Mouse (Mus musculus): ENCODE data around the gene Lipo3. TPM values are rescaled to one million over a fixed set of nuclear protein-coding genes. Genes with fewer than 3 reads are reported as not detected.

Lipo3 gene
- polyA plus RNA-seq (2017; shearing (Covaris generic)), result 19.9 TPM

GRCm38 (mm10) chr19:33761287-33762086, at the start of gene Lipo3:
Lipo3 (minus strand) TSS chr19:33761951.

GRCm38 (mm10) chr19:33787359-33787758, 25.6 kb upstream of the Lipo3 start, which contains the start of gene Lipo1:
Lipo1 (minus strand) TSS chr19:33787459.

GRCm38 (mm10) chr19:33751259-33751658, 10.5 kb downstream of the Lipo3 start, which contains the start of gene Lipo2:
Lipo2 (minus strand) TSS chr19:33751359.

GRCm38 (mm10) chr19:33625152-33625551, 136.6 kb downstream of the Lipo3 start, which contains the start of gene Gm8978:
Gm8978 (minus strand) TSS chr19:33625252.

GRCm38 (mm10) chr19:33517680-33518079, 244.1 kb downstream of the Lipo3 start, which contains the start of gene Lipo4:
Lipo4 (minus strand) TSS chr19:33517780.

Other genes with a start within 250 kb of the Lipo3 start
- not detected for gene Lipo4, start 244.2 kb downstream of the Lipo3 start, polyA plus RNA-seq (2017; shearing (Covaris generic))
- not detected for gene Gm8978, start 136.7 kb downstream of the Lipo3 start, polyA plus RNA-seq (2017; shearing (Covaris generic))
- not detected for gene Lipo2, start 10.6 kb downstream of the Lipo3 start, polyA plus RNA-seq (2017; shearing (Covaris generic))
- gene Lipo1, start 25.5 kb upstream of the Lipo3 start, polyA plus RNA-seq (2017; shearing (Covaris generic)), result not detected
- gene Lipf, start 199.2 kb upstream of the Lipo3 start, polyA plus RNA-seq (2017; shearing (Covaris generic)), result not detected
- gene Lipk, start 246.3 kb upstream of the Lipo3 start, polyA plus RNA-seq (2017; shearing (Covaris generic)), result not detected